Mouse (Mus musculus) MEL (cell line): ENCODE measurements around the gene Lipt1. TPM values are rescaled to one million over a fixed set of nuclear protein-coding genes. Genes with fewer than 3 reads are reported as not detected.

Source experiments
- DNase-seq: peaks from one replicate; pipeline ENCODE4 v3.0.0; 2011; ENCODE audit warnings: low read depth, low spot score
- H3K27ac ChIP-seq: 2 replicates; pipeline ENCODE4 v1.5.1; 2012; ENCODE audit warnings: low read depth, mild to moderate bottlenecking, control low read depth, low read length, moderate library complexity; ENCODE audit not compliant: control insufficient read depth
- H3K27me3 ChIP-seq, 2 experiments: fragments of 150-350 bp in 1 of 2; sonication (generic) in 1 of 2; 2 replicates each; pipeline ENCODE4 v1.6.1; 2012; ENCODE audit warnings: low read length in 2 of 2, mild to moderate bottlenecking in 2 of 2, improper control_type of control experiment in 1 of 2, moderate library complexity in 1 of 2; ENCODE audit not compliant: insufficient read depth in 2 of 2, control insufficient read depth in 1 of 2
- H3K36me3 ChIP-seq, 2 experiments: 2 replicates each; pipeline ENCODE4 v1.6.1; 2012 to 2014; ENCODE audit warnings: low read length in 2 of 2, improper control_type of control experiment in 1 of 2, inconsistent platforms in 1 of 2, mild to moderate bottlenecking in 1 of 2; ENCODE audit not compliant: insufficient read depth in 2 of 2, control insufficient read depth in 1 of 2
- H3K4me1 ChIP-seq, 2 experiments: fragments of 150-350 bp in 1 of 2; sonication (generic) in 1 of 2; 2 replicates each; pipeline ENCODE4 v1.6.1; 2012; ENCODE audit warnings: low read length in 2 of 2, improper control_type of control experiment in 1 of 2, mild to moderate bottlenecking in 1 of 2; ENCODE audit not compliant: insufficient read depth in 2 of 2, control insufficient read depth in 1 of 2
- H3K4me3 ChIP-seq, 2 experiments: fragments of 150-350 bp in 1 of 2; sonication (generic) in 1 of 2; 2 replicates each; pipeline ENCODE4 v1.5.1; 2012; ENCODE audit warnings: low read depth in 2 of 2, low read length in 2 of 2, mild to moderate bottlenecking in 2 of 2, moderate library complexity in 2 of 2, control low read depth in 1 of 2, improper control_type of control experiment in 1 of 2; ENCODE audit not compliant: control insufficient read depth in 1 of 2, insufficient read depth in 1 of 2
- H3K79me2 ChIP-seq: 2 replicates; pipeline ENCODE4 v1.6.1; 2012; ENCODE audit warnings: mild to moderate bottlenecking, low read length, moderate library complexity; ENCODE audit not compliant: control insufficient read depth, poor library complexity, insufficient read depth
- H3K9ac ChIP-seq: 2 replicates; pipeline ENCODE4 v1.6.1; 2012; ENCODE audit warnings: low read depth, mild to moderate bottlenecking, control low read depth, low read length, moderate library complexity; ENCODE audit not compliant: control insufficient read depth, poor library complexity, severe bottlenecking
- H3K9me3 ChIP-seq: fragments of 150-350 bp; sonication (generic); replicated peaks from 2 replicates; pipeline ENCODE4 v1.6.1; 2012; ENCODE audit warnings: mild to moderate bottlenecking, low read length, improper control_type of control experiment, moderate library complexity; ENCODE audit not compliant: insufficient read depth
- BHLHE40 ChIP-seq: IDR thresholded peaks from 2 replicates; pipeline ENCODE4 v1.6.1; 2012; ENCODE audit warnings: low read depth, mild to moderate bottlenecking, inconsistent platforms, low read length, improper control_type of control experiment, borderline replicate concordance
- CHD1 ChIP-seq: IDR thresholded peaks from 2 replicates; pipeline ENCODE4 v1.6.1; 2012; ENCODE audit warnings: low read depth, mild to moderate bottlenecking, inconsistent platforms, low read length, improper control_type of control experiment
- GABPA ChIP-seq: IDR thresholded peaks from 2 replicates; pipeline ENCODE4 v1.6.1; 2012; ENCODE audit warnings: low read depth, mild to moderate bottlenecking, inconsistent platforms, low read length, improper control_type of control experiment, moderate library complexity
- GATA1 ChIP-seq: IDR thresholded peaks from 2 replicates; pipeline ENCODE4 v1.6.1; 2011; ENCODE audit warnings: low read depth, low read length, improper control_type of control experiment
- HCFC1 ChIP-seq: IDR thresholded peaks from 2 replicates; pipeline ENCODE4 v1.6.1; 2012; ENCODE audit warnings: low read depth, mild to moderate bottlenecking, inconsistent platforms, low read length, improper control_type of control experiment, moderate library complexity
- JUND ChIP-seq: IDR thresholded peaks from 2 replicates; pipeline ENCODE4 v1.6.1; 2011; ENCODE audit warnings: low read depth, mild to moderate bottlenecking, improper control_type of control experiment, low read length
- KAT2A ChIP-seq: conservative IDR thresholded peaks from 2 replicates; pipeline ENCODE4 v1.6.1; 2012; ENCODE audit warnings: low read depth, low read length, improper control_type of control experiment, inconsistent platforms
- MAFK ChIP-seq: IDR thresholded peaks from 2 replicates; pipeline ENCODE4 v1.6.1; 2011; ENCODE audit warnings: low read depth, mild to moderate bottlenecking, low read length, improper control_type of control experiment, borderline replicate concordance
- MAX ChIP-seq: IDR thresholded peaks from 2 replicates; pipeline ENCODE4 v1.6.1; 2011; ENCODE audit warnings: low read length, improper control_type of control experiment
- MEF2A ChIP-seq: IDR thresholded peaks from 2 replicates; pipeline ENCODE4 v1.6.1; 2014; ENCODE audit warnings: low read depth, mild to moderate bottlenecking, inconsistent platforms, low read length, improper control_type of control experiment; ENCODE audit not compliant: poor library complexity, insufficient replicate concordance, severe bottlenecking; ENCODE audit errors: extremely low read depth
- NELFE ChIP-seq: IDR thresholded peaks from 2 replicates; pipeline ENCODE4 v1.6.1; 2011; ENCODE audit warnings: low read depth, low read length, improper control_type of control experiment
- POLR2A ChIP-seq, 2 experiments: IDR thresholded peaks; 2 replicates each; pipeline ENCODE4 v1.6.1; 2011 to 2012; ENCODE audit warnings: low read length in 2 of 2, mild to moderate bottlenecking in 2 of 2, control low read depth in 1 of 2, improper control_type of control experiment in 1 of 2, low read depth in 1 of 2, moderate library complexity in 1 of 2; ENCODE audit not compliant: control insufficient read depth in 1 of 2, insufficient read depth in 1 of 2, poor library complexity in 1 of 2
- POLR2AphosphoS2 ChIP-seq: IDR thresholded peaks from 2 replicates; pipeline ENCODE4 v1.6.1; 2011; ENCODE audit warnings: low read length, improper control_type of control experiment
- SMC3 ChIP-seq: IDR thresholded peaks from 2 replicates; pipeline ENCODE4 v1.6.1; 2011; ENCODE audit warnings: low read depth, low read length, improper control_type of control experiment
- TBP ChIP-seq: IDR thresholded peaks from 2 replicates; pipeline ENCODE4 v1.8.0; 2011; ENCODE audit warnings: low read depth, low read length, improper control_type of control experiment
- UBTF ChIP-seq: IDR thresholded peaks from 2 replicates; pipeline ENCODE4 v1.6.1; 2012; ENCODE audit warnings: low read depth, mild to moderate bottlenecking, inconsistent platforms, low read length, improper control_type of control experiment, moderate library complexity, borderline replicate concordance; ENCODE audit not compliant: insufficient read depth
- ZMIZ1 ChIP-seq: IDR thresholded peaks from 2 replicates; pipeline ENCODE4 v1.6.1; 2012; ENCODE audit warnings: low read depth, mild to moderate bottlenecking, inconsistent platforms, low read length, improper control_type of control experiment, moderate library complexity
- polyA plus RNA-seq, 2 experiments: library from polyadenylated mRNA; stranded (reverse) in 1 of 2; unstranded in 1 of 2; fragments of >175 nt in 1 of 2; fragments of >200 nt in 1 of 2; gene quantifications; 2 replicates each; pipeline versions ENCODE4 v1.2.1 to v1.2.4; 2012; ENCODE audit warnings: low replicate concordance in 2 of 2, low read depth in 1 of 2; ENCODE audit not compliant: insufficient read length in 2 of 2, insufficient read depth in 1 of 2, missing spikeins in 1 of 2
- total RNA-seq: library from RNA; depleted of rRNA; stranded (reverse); fragments of 300-350 nt; gene quantifications from 2 replicates; pipeline ENCODE4 v1.2.3, GENCODE M21; 2012

Gene Lipt1
- total and polyA plus RNA-seq, 3 experiments = 7.1 to 7.9 TPM; not detected in 1

DNA sequence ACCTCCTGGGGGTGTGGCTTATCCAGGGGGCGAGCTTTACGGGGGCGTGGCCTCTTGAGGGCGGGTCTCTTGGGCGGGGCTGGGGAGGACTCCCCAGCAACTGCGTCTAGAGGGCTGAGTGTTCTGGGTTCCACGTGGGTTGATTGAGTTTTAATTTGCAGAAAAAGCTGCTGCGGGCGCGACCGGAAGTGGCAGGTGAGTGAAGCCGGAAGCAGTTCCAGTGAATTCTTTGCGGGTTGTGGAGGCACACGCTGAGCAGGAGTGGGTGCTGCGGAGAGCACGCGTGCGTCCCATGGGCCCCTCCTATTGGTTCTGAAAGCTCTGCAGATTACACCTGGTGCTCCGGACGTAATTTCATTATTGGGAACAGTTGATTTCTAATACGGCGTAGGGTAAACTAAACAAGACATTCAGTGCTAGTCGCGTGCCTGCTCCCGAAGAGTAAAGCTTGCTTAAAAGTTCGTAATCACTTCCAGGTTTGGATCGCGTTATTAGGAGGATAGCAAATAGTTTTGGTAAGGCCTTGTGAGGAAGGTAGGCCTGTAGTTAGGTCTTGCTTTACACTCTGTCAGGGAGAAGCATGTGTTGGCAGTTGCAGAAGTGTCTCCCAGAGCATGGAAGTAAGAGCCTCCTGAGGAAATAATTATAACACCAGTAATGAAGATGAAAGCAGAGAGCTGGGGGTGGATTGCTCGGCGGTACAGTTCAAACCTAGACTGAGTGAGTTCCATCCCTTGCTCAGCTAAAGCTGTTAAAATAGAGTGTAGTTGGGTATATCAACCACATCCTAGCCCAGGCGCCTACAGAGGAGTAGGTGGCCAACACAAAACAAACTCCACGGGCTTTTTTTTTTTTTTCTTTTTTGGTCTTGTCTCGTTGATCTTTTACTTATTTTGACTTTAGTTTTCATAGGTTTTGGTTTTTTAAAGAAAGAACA is 861 bp downstream of the Lipt1 start (continued):
- TF ChIP-seq SMC3 = no peak
- no peak for TF ChIP-seq JUND
- TF ChIP-seq GABPA = no peak
- TF ChIP-seq UBTF = no peak
- TF ChIP-seq MAX = peak; percentile 94
- TF ChIP-seq TBP = peak; percentile 77

DNA sequence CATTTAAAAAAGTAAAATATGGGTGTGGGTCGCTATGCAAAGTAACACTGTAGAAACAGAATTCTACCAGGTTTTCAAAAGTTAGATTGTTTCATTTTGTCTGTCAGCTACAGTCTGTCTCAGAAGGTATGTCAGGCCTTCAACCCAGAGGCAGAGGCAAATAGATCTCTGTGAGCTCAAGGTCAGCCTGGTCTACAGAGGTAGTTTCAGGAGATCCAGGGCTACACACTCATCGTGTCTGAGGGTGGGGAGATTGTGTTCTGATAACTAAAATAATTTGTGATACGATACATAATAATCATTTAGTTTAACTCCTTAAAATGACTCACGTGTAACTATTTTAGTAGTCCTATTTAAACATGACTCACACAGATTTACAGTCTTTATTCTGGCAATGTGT is 1.6 kb downstream of the Lipt1 start:
- Histone ChIP-seq H3K27me3 (no peaks in the 10 kb centered on the region), H3K4me3 (peak overlapping the region; percentile 81 to 82), H3K27ac (peak overlapping the region; percentile 89), H3K9ac (peak overlapping the region; percentile 78), H3K4me1 (peaks cover 2 to 13% of the 10 kb centered on the region in 2 experiments; a peak in 3 of 4 replicates), H3K79me2 (no peaks in the 10 kb centered on the region; the same call in 1 of the 2 replicates), H3K9me3 (no peaks in the 10 kb centered on the region), H3K36me3 (peaks cover 0 to 13% of the 10 kb centered on the region in 2 experiments; a peak in 3 of 4 replicates)
- TF ChIP-seq GATA1 = no peak
- no peak for TF ChIP-seq NELFE
- TF ChIP-seq UBTF = no peak
- no peak for TF ChIP-seq CHD1
- TF ChIP-seq ZMIZ1 = no peak
- no peak for TF ChIP-seq MEF2A
- TF ChIP-seq HCFC1 = no peak
- TF ChIP-seq POLR2A (IDR thresholded peaks at IDR 0.05; ENCODE audit: control insufficient read depth in 1 of 2, insufficient read depth in 1 of 2, low read depth in 1 of 2, low read length in 2 of 2, poor library complexity in 1 of 2) = no peak
- no peak for TF ChIP-seq POLR2AphosphoS2
- no peak for TF ChIP-seq JUND
- TF ChIP-seq KAT2A = no peak
- TF ChIP-seq MAFK = no peak
- TF ChIP-seq BHLHE40 = no peak
- peak; percentile 47 for DNase-seq
